Mouse (Mus musculus): Measurements from ENCODE around the gene Baz2b. TPM values are rescaled to one million over a fixed set of nuclear protein-coding genes. Genes with fewer than 3 reads are reported as not detected.

The Baz2b gene
- polyA plus RNA-seq, 1 experiment from 2014 or later = 64.6 TPM

- no peak overlapping the region for H3K4me3 ChIP-seq
- no peaks in the 10 kb centered on the region for H3K9me3 ChIP-seq
- 86% methylated on average over 7 of the region's 7 CpGs for WGBS
- H3K36me3 ChIP-seq = peaks cover 29% of the 10 kb centered on the region
- no peak overlapping the region for H3K4me2 ChIP-seq (replicated peaks)
- no peaks in the 10 kb centered on the region for H3K4me1 ChIP-seq
- H3K27ac ChIP-seq = no peak overlapping the region
- H3K27me3 ChIP-seq = no peaks in the 10 kb centered on the region
- no peak for ATAC-seq (ENCODE audit: low FRiP score, low read depth)
- no peak overlapping the region for H3K9ac ChIP-seq
Observed at GRCm38 (mm10) chr2:59955916-59956315, 253.7 kb downstream of the Baz2b start.

DNA sequence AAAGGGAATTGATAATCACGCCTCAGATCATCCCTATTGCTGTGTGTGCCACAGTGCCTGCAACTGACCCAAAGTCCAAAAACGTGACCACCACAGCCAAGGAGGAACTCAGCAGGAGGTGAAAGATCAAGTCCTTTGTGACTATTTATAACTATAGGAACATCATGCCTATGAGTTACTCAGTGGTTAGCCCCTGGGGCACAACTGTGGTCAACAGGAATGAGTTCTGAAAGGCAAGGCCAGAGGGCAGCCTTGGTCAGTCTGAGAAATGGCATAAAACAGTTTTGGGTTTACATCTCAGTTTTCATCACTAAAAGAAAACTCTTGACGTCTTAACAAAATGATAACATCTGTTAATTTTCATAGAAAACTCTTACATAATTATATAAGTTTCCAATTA, 254.8 kb downstream of the Baz2b start:
- H3K36me3 ChIP-seq = peaks cover 29% of the 10 kb centered on the region
- H3K27me3 ChIP-seq = no peaks in the 10 kb centered on the region
- H3K9ac ChIP-seq = no peak overlapping the region
- H3K9me3 ChIP-seq = no peaks in the 10 kb centered on the region
- H3K27ac ChIP-seq = no peak overlapping the region
- 74% methylated on average over 3 of the region's 3 CpGs for WGBS
- no peak overlapping the region for H3K4me2 ChIP-seq (replicated peaks)
- no peaks in the 10 kb centered on the region for H3K4me1 ChIP-seq
- ATAC-seq (ENCODE audit: low FRiP score, low read depth) = no peak
- no peak overlapping the region for H3K4me3 ChIP-seq

- H3K27me3 ChIP-seq = no peaks in the 10 kb centered on the region
- ATAC-seq (ENCODE audit: low FRiP score, low read depth) = no peak
- H3K36me3 ChIP-seq = peaks cover 22% of the 10 kb centered on the region
- no peaks in the 10 kb centered on the region for H3K4me1 ChIP-seq
- WGBS = 85% methylated on average over 13 of the region's 13 CpGs
- no peak overlapping the region for H3K27ac ChIP-seq
- no peak overlapping the region for H3K4me3 ChIP-seq
- no peak overlapping the region for H3K4me2 ChIP-seq (replicated peaks)
- H3K9me3 ChIP-seq = no peaks in the 10 kb centered on the region
- H3K9ac ChIP-seq = no peak overlapping the region
Observed at GRCm38 (mm10) chr2:59952286-59953014, 257.2 kb downstream of the Baz2b start.

DNA sequence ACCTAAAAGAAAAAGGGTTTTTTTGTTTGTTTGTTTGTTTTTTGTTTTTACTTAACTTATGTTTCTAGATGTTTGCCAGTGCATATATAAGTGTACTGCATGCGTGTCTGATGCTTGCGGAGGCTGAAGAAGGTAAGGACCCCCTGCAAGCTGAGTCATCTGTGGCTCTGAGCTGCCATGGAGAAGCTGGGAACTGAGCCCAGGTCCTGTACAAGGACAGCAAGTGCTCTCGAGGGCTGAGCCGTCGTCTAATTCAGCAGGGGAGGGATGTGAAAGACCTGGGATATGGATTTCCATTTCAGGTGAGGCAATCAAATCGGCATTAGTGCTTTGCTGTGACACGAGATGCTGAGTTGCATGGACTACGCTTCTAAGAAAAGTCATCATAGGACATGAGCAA, 257.9 kb downstream of the Baz2b start:
- Histone ChIP-seq H3K4me2 (replicated peaks) (no peak overlapping the region), H3K9me3 (no peaks in the 10 kb centered on the region), H3K27ac (no peak overlapping the region), H3K27me3 (no peaks in the 10 kb centered on the region), H3K36me3 (peaks cover 20% of the 10 kb centered on the region), H3K4me3 (no peak overlapping the region), H3K9ac (no peak overlapping the region), H3K4me1 (no peaks in the 10 kb centered on the region)
- 90% methylated on average over 8 of the region's 8 CpGs for WGBS
- no peak for ATAC-seq (ENCODE audit: low FRiP score, low read depth)

- peaks cover 20% of the 10 kb centered on the region for H3K36me3 ChIP-seq
- no peak overlapping the region for H3K9ac ChIP-seq
- H3K4me1 ChIP-seq = no peaks in the 10 kb centered on the region
- no peak overlapping the region for H3K27ac ChIP-seq
- no peak overlapping the region for H3K4me3 ChIP-seq
- H3K4me2 ChIP-seq (replicated peaks) = no peak overlapping the region
- no peaks in the 10 kb centered on the region for H3K9me3 ChIP-seq
- 81% methylated on average over 4 of the region's 4 CpGs for WGBS
- no peak for ATAC-seq (ENCODE audit: low FRiP score, low read depth)
- H3K27me3 ChIP-seq = no peaks in the 10 kb centered on the region
Observed at GRCm38 (mm10) chr2:59951127-59951526, 258.5 kb downstream of the Baz2b start.

DNA sequence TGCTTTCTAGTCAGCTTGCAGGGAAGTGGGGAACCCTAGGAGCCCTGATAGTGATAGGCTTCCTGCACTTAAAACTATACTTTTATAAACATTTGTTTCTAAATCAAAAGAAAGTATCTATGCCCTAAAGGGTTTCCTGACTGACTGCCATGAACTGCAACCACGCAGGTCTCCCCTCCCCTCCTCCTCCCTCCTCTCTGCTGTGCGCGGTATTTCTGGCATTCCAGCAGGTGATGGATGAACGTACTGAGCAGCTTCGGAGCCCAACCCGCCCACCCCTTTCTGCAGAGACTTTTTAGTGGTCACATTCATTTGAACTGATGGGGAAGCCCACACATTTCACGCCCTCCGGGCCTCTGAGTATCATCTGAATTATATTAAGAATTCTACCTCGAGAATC, 273.3 kb downstream of the Baz2b start:
- no peak for ATAC-seq (ENCODE audit: low FRiP score, low read depth)
- Histone ChIP-seq H3K27me3 (no peaks in the 10 kb centered on the region), H3K9ac (no peak overlapping the region), H3K9me3 (no peaks in the 10 kb centered on the region), H3K4me3 (no peak overlapping the region), H3K27ac (0 out of 2 replicates have a peak overlapping the region, but pooled peaks have one; percentile 7), H3K4me2 (replicated peaks) (no peak overlapping the region), H3K36me3 (peaks cover 28% of the 10 kb centered on the region), H3K4me1 (peaks cover 9% of the 10 kb centered on the region)
- WGBS = 21% methylated on average over 9 of the region's 9 CpGs

DNA sequence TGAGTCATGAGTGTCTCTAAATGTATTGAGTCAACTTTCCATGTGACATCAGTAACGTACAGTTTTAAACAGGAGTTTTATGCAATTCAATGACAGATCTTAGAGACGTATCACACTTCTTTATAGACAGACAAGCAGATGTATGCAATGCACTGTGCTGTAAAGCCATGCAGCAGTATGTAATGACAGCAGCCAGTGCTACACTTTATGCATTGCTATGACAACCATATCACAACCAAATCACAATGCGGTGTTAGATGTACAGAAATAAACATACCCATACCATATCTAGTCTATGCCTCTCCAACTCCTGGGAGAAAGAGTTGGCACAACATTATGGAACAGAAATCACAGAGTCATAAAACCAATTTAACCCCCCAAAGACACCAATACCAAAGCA, 276.5 kb downstream of the Baz2b start:
- Histone ChIP-seq H3K27me3 (no peaks in the 10 kb centered on the region), H3K4me3 (no peak overlapping the region), H3K9me3 (no peaks in the 10 kb centered on the region), H3K9ac (no peak overlapping the region), H3K4me1 (peaks cover 9% of the 10 kb centered on the region), H3K4me2 (replicated peaks) (no peak overlapping the region), H3K36me3 (peaks cover 15% of the 10 kb centered on the region), H3K27ac (no peak overlapping the region)
- ATAC-seq (ENCODE audit: low FRiP score, low read depth) = no peak
- 94% methylated on average over 3 of the region's 3 CpGs for WGBS

GRCm38 (mm10) chr2:59932244-59932643, 277.4 kb downstream of the Baz2b start:
- Histone ChIP-seq H3K4me3 (no peak overlapping the region), H3K9me3 (no peaks in the 10 kb centered on the region), H3K9ac (no peak overlapping the region), H3K27ac (no peak overlapping the region), H3K4me2 (replicated peaks) (no peak overlapping the region), H3K4me1 (peaks cover 9% of the 10 kb centered on the region), H3K36me3 (peaks cover 20% of the 10 kb centered on the region), H3K27me3 (no peaks in the 10 kb centered on the region)
- 88% methylated on average over 4 of the region's 4 CpGs for WGBS
- ATAC-seq (ENCODE audit: low FRiP score, low read depth) = no peak

DNA sequence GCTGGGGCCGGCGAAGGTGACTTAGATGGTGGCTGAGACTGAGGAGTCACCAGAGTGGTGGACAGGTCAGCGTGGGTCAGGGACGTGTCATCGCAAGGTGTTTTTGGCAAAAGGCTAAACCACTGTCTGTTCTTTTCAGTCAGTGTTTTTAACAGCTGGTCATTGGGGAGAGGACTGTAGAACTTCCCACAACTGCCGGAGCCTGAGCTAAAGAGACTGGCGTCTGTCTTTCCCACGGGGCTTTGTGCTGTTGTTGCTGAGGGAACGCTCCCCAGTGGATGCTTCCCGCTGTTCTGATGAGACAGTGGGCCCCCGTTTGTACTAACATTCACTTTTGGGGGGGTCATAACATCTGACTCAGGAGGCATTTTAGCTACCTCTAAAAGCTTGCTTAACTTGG, 296.0 kb downstream of the Baz2b start:
- no peaks in the 10 kb centered on the region for H3K4me1 ChIP-seq
- ATAC-seq (ENCODE audit: low FRiP score, low read depth) = no peak
- no peaks in the 10 kb centered on the region for H3K27me3 ChIP-seq
- no peak overlapping the region for H3K9ac ChIP-seq
- no peak overlapping the region for H3K4me3 ChIP-seq
- 85% methylated on average over 11 of the region's 11 CpGs for WGBS
- H3K27ac ChIP-seq = no peak overlapping the region
- H3K36me3 ChIP-seq = peaks cover 79% of the 10 kb centered on the region
- no peak overlapping the region for H3K4me2 ChIP-seq (replicated peaks)
- H3K9me3 ChIP-seq = no peaks in the 10 kb centered on the region

GRCm38 (mm10) chr2:59908048-59908447, 301.6 kb downstream of the Baz2b start:
- ATAC-seq (ENCODE audit: low FRiP score, low read depth) = no peak
- no peak overlapping the region for H3K9ac ChIP-seq
- no peak overlapping the region for H3K4me2 ChIP-seq (replicated peaks)
- WGBS = 91% methylated on average over 9 of the region's 9 CpGs
- no peak overlapping the region for H3K4me3 ChIP-seq
- no peaks in the 10 kb centered on the region for H3K4me1 ChIP-seq
- no peak overlapping the region for H3K27ac ChIP-seq
- H3K27me3 ChIP-seq = no peaks in the 10 kb centered on the region
- peaks cover 60% of the 10 kb centered on the region for H3K36me3 ChIP-seq
- H3K9me3 ChIP-seq = no peaks in the 10 kb centered on the region

DNA sequence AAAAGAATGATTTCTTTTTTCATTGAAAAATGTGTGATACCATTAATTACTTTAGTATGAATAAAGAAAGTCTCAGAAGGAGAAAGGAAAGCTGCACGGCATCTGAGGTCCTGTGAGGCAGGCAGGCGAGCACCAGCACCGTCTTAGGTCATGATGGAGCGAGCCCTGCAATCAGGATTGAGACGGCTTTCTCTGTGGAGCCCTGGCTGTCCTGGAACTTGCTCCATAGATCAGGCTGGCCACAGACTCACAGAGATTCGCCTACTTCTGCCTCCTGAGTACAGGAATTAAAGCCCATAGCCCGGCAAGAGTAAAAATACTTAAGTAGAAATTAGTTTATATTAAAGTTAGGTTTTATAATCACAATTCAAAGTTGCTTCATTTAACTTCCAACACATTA, 305.6 kb downstream of the Baz2b start:
- peaks cover 62% of the 10 kb centered on the region for H3K36me3 ChIP-seq
- 89% methylated on average over 7 of the region's 7 CpGs for WGBS
- ATAC-seq (ENCODE audit: low FRiP score, low read depth) = no peak
- no peaks in the 10 kb centered on the region for H3K27me3 ChIP-seq
- H3K9me3 ChIP-seq = no peaks in the 10 kb centered on the region
- no peak overlapping the region for H3K4me3 ChIP-seq
- H3K27ac ChIP-seq = no peak overlapping the region
- no peak overlapping the region for H3K4me2 ChIP-seq (replicated peaks)
- H3K9ac ChIP-seq = no peak overlapping the region
- H3K4me1 ChIP-seq = no peaks in the 10 kb centered on the region

- H3K4me1 ChIP-seq = peaks cover 14% of the 10 kb centered on the region
- H3K4me3 ChIP-seq = no peak overlapping the region
- no peak overlapping the region for H3K4me2 ChIP-seq (replicated peaks)
- H3K9me3 ChIP-seq = no peaks in the 10 kb centered on the region
- no peak overlapping the region for H3K9ac ChIP-seq
- no peak for ATAC-seq (ENCODE audit: low FRiP score, low read depth)
- H3K27me3 ChIP-seq = no peaks in the 10 kb centered on the region
- H3K27ac ChIP-seq = no peak overlapping the region
- peaks cover 41% of the 10 kb centered on the region for H3K36me3 ChIP-seq
- WGBS = 84% methylated on average over 4 of the region's 4 CpGs
Observed at GRCm38 (mm10) chr2:59898666-59899065, 311.0 kb downstream of the Baz2b start.

GRCm38 (mm10) chr2:59898105-59898504, 311.5 kb downstream of the Baz2b start:
- Histone ChIP-seq H3K27ac (no peak overlapping the region), H3K36me3 (peaks cover 40% of the 10 kb centered on the region), H3K4me2 (replicated peaks) (no peak overlapping the region), H3K27me3 (no peaks in the 10 kb centered on the region), H3K9me3 (no peaks in the 10 kb centered on the region), H3K4me3 (no peak overlapping the region), H3K4me1 (peaks cover 14% of the 10 kb centered on the region), H3K9ac (no peak overlapping the region)
- ATAC-seq (ENCODE audit: low FRiP score, low read depth) = no peak
- 67% methylated on average over 6 of the region's 7 CpGs for WGBS
